Mouse (Mus musculus) CH12.LX (cell line): ENCODE results near the gene Ccnt1. TPM values are rescaled to one million over a fixed set of nuclear protein-coding genes. Genes with fewer than 3 reads are reported as not detected.

Source experiments
- DNase-seq: peaks from one replicate; pipeline ENCODE4 v3.0.0-alpha.2; 2013; ENCODE audit errors: extremely low read depth
- H3K27ac ChIP-seq: 2 replicates; pipeline ENCODE4 v1.5.1; 2012; ENCODE audit warnings: low read depth, mild to moderate bottlenecking, control low read depth, moderate library complexity; ENCODE audit not compliant: insufficient read depth
- H3K27me3 ChIP-seq: replicated peaks from 2 replicates; pipeline ENCODE3; 2012; ENCODE audit warnings: inconsistent platforms
- H3K36me3 ChIP-seq, 2 experiments: replicated peaks in 1 of 2; 2 replicates each; pipeline versions ENCODE3 to v1.6.1; 2012; ENCODE audit warnings: inconsistent platforms in 1 of 2, low read length in 1 of 2, mild to moderate bottlenecking in 1 of 2, mixed read lengths in 1 of 2, moderate library complexity in 1 of 2; ENCODE audit not compliant: control insufficient read depth in 1 of 2, insufficient read depth in 1 of 2
- H3K4me1 ChIP-seq, 2 experiments: 2 replicates each; pipeline ENCODE4 v1.6.1; 2012; ENCODE audit warnings: inconsistent platforms in 1 of 2, moderate library complexity in 1 of 2; ENCODE audit not compliant: insufficient read depth in 2 of 2, control insufficient read depth in 1 of 2
- H3K4me2 ChIP-seq: 2 replicates; pipeline ENCODE4 v1.6.1; 2012; ENCODE audit warnings: low read depth, mild to moderate bottlenecking, control low read depth; ENCODE audit not compliant: poor library complexity, insufficient read depth, severe bottlenecking
- H3K4me3 ChIP-seq, 3 experiments: fragments of 150-350 bp in 1 of 3; sonication (generic) in 1 of 3; replicated peaks in 1 of 3; 2 replicates each; pipeline versions ENCODE3 to v1.5.1; 2011 to 2012; ENCODE audit warnings: low read depth in 2 of 3, low read length in 2 of 3, mild to moderate bottlenecking in 2 of 3, moderate library complexity in 2 of 3, control low read depth in 1 of 3, improper control_type of control experiment in 1 of 3, inconsistent platforms in 1 of 3, mixed read lengths in 1 of 3; ENCODE audit not compliant: poor library complexity in 1 of 3
- H3K79me2 ChIP-seq: replicated peaks from 2 replicates; pipeline ENCODE4 v1.6.1; 2012; ENCODE audit warnings: mild to moderate bottlenecking, moderate library complexity; ENCODE audit not compliant: control insufficient read depth, poor library complexity, insufficient read depth, severe bottlenecking; ENCODE audit errors: extremely low read depth
- H3K9ac ChIP-seq: 2 replicates; pipeline ENCODE4 v1.6.1; 2012; ENCODE audit warnings: low read depth, mild to moderate bottlenecking, control low read depth, moderate library complexity; ENCODE audit not compliant: insufficient read depth
- H3K9me3 ChIP-seq: replicated peaks from 2 replicates; pipeline ENCODE3; 2012; ENCODE audit warnings: low read length, inconsistent platforms, mixed read lengths
- BHLHE40 ChIP-seq: IDR thresholded peaks from 2 replicates; pipeline ENCODE4 v1.6.1; 2011; ENCODE audit warnings: mild to moderate bottlenecking, low read depth, low read length, improper control_type of control experiment
- CHD1 ChIP-seq: IDR thresholded peaks from 2 replicates; pipeline ENCODE4 v1.6.1; 2012; ENCODE audit warnings: low read depth, low read length, improper control_type of control experiment, inconsistent platforms
- CHD2 ChIP-seq: IDR thresholded peaks from 2 replicates; pipeline ENCODE4 v1.6.1; 2011; ENCODE audit warnings: low read length, improper control_type of control experiment
- CTCF ChIP-seq, 2 experiments: IDR thresholded peaks in 1 of 2; conservative IDR thresholded peaks in 1 of 2; 2 replicates each; pipeline ENCODE4 v1.5.1; 2011 to 2012; ENCODE audit warnings: low read depth in 2 of 2, low read length in 2 of 2, improper control_type of control experiment in 1 of 2, inconsistent platforms in 1 of 2, mild to moderate bottlenecking in 1 of 2, moderate library complexity in 1 of 2
- E2F4 ChIP-seq: IDR thresholded peaks from 2 replicates; pipeline ENCODE4 v1.6.1; 2011; ENCODE audit warnings: low read depth, low read length, improper control_type of control experiment; ENCODE audit not compliant: insufficient replicate concordance
- ELF1 ChIP-seq: IDR thresholded peaks from 2 replicates; pipeline ENCODE4 v1.6.1; 2014; ENCODE audit warnings: low read depth, mild to moderate bottlenecking, inconsistent platforms, low read length, improper control_type of control experiment
- EP300 ChIP-seq: IDR thresholded peaks from 2 replicates; pipeline ENCODE4 v1.6.1; 2011; ENCODE audit warnings: low read length, improper control_type of control experiment
- GABPA ChIP-seq: IDR thresholded peaks from 2 replicates; pipeline ENCODE4 v1.6.1; 2012; ENCODE audit warnings: low read depth, low read length, improper control_type of control experiment, inconsistent platforms; ENCODE audit not compliant: insufficient replicate concordance
- HCFC1 ChIP-seq: IDR thresholded peaks from 2 replicates; pipeline ENCODE4 v1.6.1; 2012; ENCODE audit warnings: low read depth, mild to moderate bottlenecking, inconsistent platforms, low read length, improper control_type of control experiment
- IRF4 ChIP-seq: IDR thresholded peaks from 2 replicates; pipeline ENCODE4 v1.6.1; 2014; ENCODE audit warnings: low read depth, mild to moderate bottlenecking, inconsistent platforms, low read length, improper control_type of control experiment
- MAFK ChIP-seq: IDR thresholded peaks from 2 replicates; pipeline ENCODE4 v1.6.1; 2011; ENCODE audit warnings: low read length, improper control_type of control experiment; ENCODE audit not compliant: insufficient replicate concordance
- MAX ChIP-seq: IDR thresholded peaks from 2 replicates; pipeline ENCODE4 v1.6.1; 2011; ENCODE audit warnings: low read length, improper control_type of control experiment
- MEF2A ChIP-seq: IDR thresholded peaks from 2 replicates; pipeline ENCODE4 v1.6.1; 2014; ENCODE audit warnings: low read depth, mild to moderate bottlenecking, inconsistent platforms, low read length, improper control_type of control experiment, borderline replicate concordance
- MXI1 ChIP-seq: IDR thresholded peaks from 2 replicates; pipeline ENCODE4 v1.6.1; 2011; ENCODE audit warnings: mild to moderate bottlenecking, low read depth, low read length, improper control_type of control experiment
- MYC ChIP-seq: IDR thresholded peaks from 2 replicates; pipeline ENCODE4 v1.6.1; 2011; ENCODE audit warnings: low read depth, mild to moderate bottlenecking, improper control_type of control experiment, low read length
- NELFE ChIP-seq: IDR thresholded peaks from 2 replicates; pipeline ENCODE4 v1.6.1; 2011; ENCODE audit warnings: low read depth, low read length, improper control_type of control experiment
- NRF1 ChIP-seq: IDR thresholded peaks from 2 replicates; pipeline ENCODE4 v1.6.1; 2014; ENCODE audit warnings: low read depth, mild to moderate bottlenecking, inconsistent platforms, low read length, improper control_type of control experiment, moderate library complexity
- PAX5 ChIP-seq: IDR thresholded peaks from 2 replicates; pipeline ENCODE4 v1.6.1; 2012; ENCODE audit warnings: low read length, inconsistent platforms, mixed read lengths
- POLR2AphosphoS2 ChIP-seq: IDR thresholded peaks from 2 replicates; pipeline ENCODE4 v1.6.1; 2011; ENCODE audit warnings: low read depth, low read length, improper control_type of control experiment
- RAD21 ChIP-seq: IDR thresholded peaks from 2 replicates; pipeline ENCODE4 v1.6.1; 2011; ENCODE audit warnings: low read depth, mild to moderate bottlenecking, low read length, improper control_type of control experiment, moderate library complexity
- RCOR1 ChIP-seq: conservative IDR thresholded peaks from 2 replicates; pipeline ENCODE4 v1.6.1; 2012; ENCODE audit warnings: low read depth, mild to moderate bottlenecking, inconsistent platforms, low read length, improper control_type of control experiment
- SIN3A ChIP-seq: IDR thresholded peaks from 2 replicates; pipeline ENCODE4 v1.6.1; 2012; ENCODE audit warnings: low read length, improper control_type of control experiment, inconsistent platforms
- SMC3 ChIP-seq: IDR thresholded peaks from 2 replicates; pipeline ENCODE4 v1.6.1; 2011; ENCODE audit warnings: low read depth, low read length, improper control_type of control experiment
- TBP ChIP-seq: conservative IDR thresholded peaks from 2 replicates; pipeline ENCODE4 v1.6.1; 2011; ENCODE audit warnings: low read depth, low read length, improper control_type of control experiment
- TCF12 ChIP-seq: IDR thresholded peaks from 2 replicates; pipeline ENCODE4 v1.6.1; 2014; ENCODE audit warnings: low read depth, mild to moderate bottlenecking, inconsistent platforms, low read length, improper control_type of control experiment
- UBTF ChIP-seq: IDR thresholded peaks from 2 replicates; pipeline ENCODE4 v1.6.1; 2012; ENCODE audit warnings: low read depth, mild to moderate bottlenecking, inconsistent platforms, low read length, improper control_type of control experiment, moderate library complexity
- ZC3H11A ChIP-seq: IDR thresholded peaks from 2 replicates; pipeline ENCODE4 v1.6.1; 2012; ENCODE audit warnings: low read depth, mild to moderate bottlenecking, inconsistent platforms, low read length, improper control_type of control experiment
- ZKSCAN1 ChIP-seq: IDR thresholded peaks from 2 replicates; pipeline ENCODE4 v1.6.1; 2012; ENCODE audit warnings: low read depth, inconsistent platforms, low read length, improper control_type of control experiment, borderline replicate concordance
- ZNF384 ChIP-seq: IDR thresholded peaks from 2 replicates; pipeline ENCODE4 v1.6.1; 2012; ENCODE audit warnings: low read depth, low read length, improper control_type of control experiment, inconsistent platforms
- dilution Hi-C: fragments of 300-500 bp; cut with MboI; formaldehyde crosslinking; loops from 2 replicates; pipeline ENCODE4 v1.14.3; 2020; ENCODE audit warnings: low sequenced_read_pairs; ENCODE audit not compliant: extremely low pct_unique_long_range_greater_than_20kb, extremely low pct_ligation_motif_present
- in situ Hi-C: fragments of 300-500 bp; cut with MboI; formaldehyde crosslinking; loops from 3 replicates; pipeline ENCODE4 v1.14.3; 2019; ENCODE audit warnings: low sequenced_read_pairs, low pct_ligation_motif_present, low pct_unique_long_range_greater_than_20kb, mixed read lengths
- polyA plus RNA-seq: library from polyadenylated mRNA; unstranded; fragments of >175 nt; gene quantifications from 2 replicates; pipeline ENCODE4 v1.2.1, GENCODE M21; 2012; ENCODE audit warnings: low read depth; ENCODE audit not compliant: insufficient read length
- total RNA-seq, 2 experiments: library from RNA; depleted of rRNA; stranded (reverse); fragments of 300-350 nt in 1 of 2; fragments of >200 nt in 1 of 2; gene quantifications; 2 replicates each; pipeline ENCODE4 v1.2.3; 2012 to 2014

Ccnt1 gene
- total and polyA plus RNA-seq, 3 experiments: 36.8 to 73.3 (median 41.3) TPM

- peaks cover 6 to 42% of the 10 kb centered on the region in 2 experiments; a peak in 2 of 4 replicates for H3K4me1 ChIP-seq
- peak; percentile 27 for DNase-seq
- peak overlapping the region; percentile 94 for H3K4me2 ChIP-seq
- H3K27me3 ChIP-seq: no peaks in the 10 kb centered on the region
- peak overlapping the region in 1 of 3 experiments; percentile 23 for H3K4me3 ChIP-seq
- peaks cover 0 to 3% of the 10 kb centered on the region in 2 experiments for H3K36me3 ChIP-seq
- H3K79me2 ChIP-seq: no peaks in the 10 kb centered on the region
- dilution Hi-C loops: no loop called here
- H3K9ac ChIP-seq: 0 out of 2 replicates have a peak overlapping the region, but pooled peaks have one; percentile 29
- H3K9me3 ChIP-seq: peaks cover 7% of the 10 kb centered on the region
- H3K27ac ChIP-seq: peak overlapping the region; percentile 65
- in situ Hi-C loops: loop anchor here (5.0 kb wide), 1 partner anchor 105 kb away; no protein-coding TSS in a partner anchor
- TF ChIP-seq ELF1 (no peak), NRF1 (no peak), MYC (0 out of 2 replicates have a peak, but pooled peaks have one; percentile 5), NELFE (no peak), CHD2 (no peak), ZKSCAN1 (no peak), RCOR1 (no peak), CHD1 (0 out of 2 replicates have a peak, but pooled peaks have one; percentile 35), EP300 (no peak), SIN3A (no peak), ZNF384 (no peak), IRF4 (no peak), MEF2A (no peak), RAD21 (no peak), HCFC1 (no peak)
These were observed 58.5 kb downstream of the Ccnt1 start for GRCm38 (mm10) chr15:98512232-98512631.

- in situ Hi-C loops: loop anchor here (5.0 kb wide), 1 partner anchor 106 kb away; no protein-coding TSS in a partner anchor
- dilution Hi-C loops: no loop called here
- H3K4me2 ChIP-seq: peak overlapping the region; percentile 94
- peak; percentile 93 for DNase-seq
- H3K9ac ChIP-seq: peak overlapping the region; percentile 53
- no peaks in the 10 kb centered on the region for H3K79me2 ChIP-seq
- H3K4me1 ChIP-seq: peaks cover 6 to 37% of the 10 kb centered on the region in 2 experiments; a peak in 2 of 4 replicates
- peak overlapping the region; percentile 46 to 73 (median 54) for H3K4me3 ChIP-seq
- peaks cover 7% of the 10 kb centered on the region for H3K9me3 ChIP-seq
- H3K27me3 ChIP-seq: no peaks in the 10 kb centered on the region
- H3K27ac ChIP-seq: peak overlapping the region; percentile 88
- H3K36me3 ChIP-seq: no peaks in the 10 kb centered on the region
- TF ChIP-seq TCF12: peak; percentile 78
- TF ChIP-seq CTCF (conservative IDR thresholded peaks at IDR 0.05 in 1 of 2, IDR thresholded peaks at IDR 0.05 in 1 of 2; ENCODE audit: low read depth in 2 of 2, low read length in 2 of 2): no peak
- TF ChIP-seq SMC3: no peak
- TF ChIP-seq UBTF: no peak
- TF ChIP-seq SIN3A: peak; percentile 84
- peak; percentile 86 for TF ChIP-seq EP300
- TF ChIP-seq CHD1: no peak
- TF ChIP-seq POLR2AphosphoS2: no peak
- TF ChIP-seq BHLHE40: peak; percentile 82
- TF ChIP-seq TBP: peak; percentile 83
- TF ChIP-seq MYC: peak; percentile 98
- TF ChIP-seq GABPA: no peak
- no peak for TF ChIP-seq E2F4
- TF ChIP-seq MAFK: no peak
- no peak for TF ChIP-seq ZKSCAN1
- no peak for TF ChIP-seq PAX5
- peak; percentile 73 for TF ChIP-seq NELFE
- peak; percentile 92 for TF ChIP-seq ELF1
- TF ChIP-seq MAX: peak; percentile 93
- no peak for TF ChIP-seq RCOR1
- no peak for TF ChIP-seq ZC3H11A
- TF ChIP-seq MXI1: peak; percentile 94
- TF ChIP-seq IRF4: peak; percentile 94
- no peak for TF ChIP-seq CHD2
- peak; percentile 69 for TF ChIP-seq HCFC1
- peak; percentile 82 for TF ChIP-seq ZNF384
These were observed 59.3 kb downstream of the Ccnt1 start for GRCm38 (mm10) chr15:98511386-98511928.
